Mouse (Mus musculus): ENCODE data around the gene Gm17467. TPM values are rescaled to one million over a fixed set of nuclear protein-coding genes. Genes with fewer than 3 reads are reported as not detected.
"Not testable (repeated sequence)": the region's sequence is repeated elsewhere in the genome, so short reads cannot be mapped to it uniquely, and the experiment has no call there.

Gene Gm17467
- not detected in 2 replicates for polyA plus RNA-seq (2014; fragmentation: Nextera tagmentation; extraction: Ambion mirVana)

GRCm38 (mm10) chrX:123704691-123705090 lies at the start of gene Gm17467:
Gene Gm17467 (minus strand): TSS chrX:123704791.
- not testable (repeated sequence) for H3K36me3 ChIP-seq (ENCODE audit: control insufficient read depth, insufficient read depth, low read length); ATAC-seq (ENCODE audit: insufficient read depth, low FRiP score, low TSS enrichment); DNase-seq (ENCODE audit: low spot score); H3K9me3 ChIP-seq (ENCODE audit: control insufficient read depth, low read length); H3K4me2 ChIP-seq (ENCODE audit: low read depth); H3K27me3 ChIP-seq (ENCODE audit: control insufficient read depth, insufficient read depth, low read length); H3K4me1 ChIP-seq (ENCODE audit: control insufficient read depth, insufficient read depth, low read length); H3K4me3 ChIP-seq (ENCODE audit: low read depth, low read length); H3K9ac ChIP-seq (ENCODE audit: low read length); H3K27ac ChIP-seq (ENCODE audit: low read depth, low read length)
- WGBS = no CpG with 5 or more reads among the region's 3 CpGs

Other genes starting within 250 kb of the Gm17467 start
- gene Cldn34c2, start 123.1 kb downstream of the Gm17467 start, polyA plus RNA-seq (2014; fragmentation: Nextera tagmentation; extraction: Ambion mirVana) = not detected in 2 replicates
- 0.62 TPM in 1 of 2 replicates, not detected in the other for gene Cldn34c3, start 88.9 kb upstream of the Gm17467 start, polyA plus RNA-seq (2014; fragmentation: Nextera tagmentation; extraction: Ambion mirVana)